Mouse (Mus musculus) kidney, embryonic 16.5 days (tissue): ENCODE results near the gene T. TPM values are rescaled to one million over a fixed set of nuclear protein-coding genes. Genes with fewer than 3 reads are reported as not detected.
A peak's percentile ranks its signal among the peaks of the same experiment; 100 is the strongest.

Source experiments
- ATAC-seq: fragments of 200-750 bp; cut with Nextera tagmentation; 2 replicates; pipeline ENCODE4 v1.8.0; 2017; ENCODE audit warnings: moderate TSS enrichment; ENCODE audit not compliant: low FRiP score, low TSS enrichment
- H3K27ac ChIP-seq: fragments of 300-500 bp; sonication (generic); 2 replicates; pipeline ENCODE4 v1.5.1; 2014; ENCODE audit warnings: low read length
- H3K27me3 ChIP-seq: fragments of 300-500 bp; sonication (generic); 2 replicates; pipeline ENCODE4 v1.6.1; 2014; ENCODE audit warnings: low read length, control low read depth, mixed read lengths; ENCODE audit not compliant: insufficient read depth
- H3K36me3 ChIP-seq: fragments of 300-500 bp; sonication (generic); 2 replicates; pipeline ENCODE4 v1.6.1; 2014; ENCODE audit warnings: low read length, control low read depth, mixed read lengths; ENCODE audit not compliant: insufficient read depth
- H3K4me1 ChIP-seq: fragments of 300-500 bp; sonication (generic); 2 replicates; pipeline ENCODE4 v1.6.1; 2014; ENCODE audit warnings: low read length, control low read depth, mixed read lengths; ENCODE audit not compliant: insufficient read depth
- H3K4me2 ChIP-seq: fragments of 300-500 bp; sonication (generic); replicated peaks from 2 replicates; pipeline ENCODE4 v1.6.1; 2014; ENCODE audit warnings: low read depth, low read length
- H3K4me3 ChIP-seq: fragments of 300-500 bp; sonication (generic); 2 replicates; pipeline ENCODE4 v1.5.1; 2014; ENCODE audit warnings: mild to moderate bottlenecking, low read length
- H3K9ac ChIP-seq: fragments of 300-500 bp; sonication (generic); replicated peaks from 2 replicates; pipeline ENCODE4 v1.6.1; 2014; ENCODE audit warnings: low read length
- H3K9me3 ChIP-seq: fragments of 300-500 bp; sonication (generic); 2 replicates; pipeline ENCODE4 v1.6.1; 2016; ENCODE audit warnings: low read length, control low read depth
- WGBS: fragments of 180-500 bp; shearing (Covaris S2); extraction: QIAGEN DNeasy Blood & Tissue Kit; methylation state at CpG from one replicate; pipeline ENCODE4 v1.1.7; 2014; 5-methylcytosine and 5-hydroxymethylcytosine counted together
- polyA plus RNA-seq: library from polyadenylated mRNA; unstranded; fragments of >200 nt; fragmentation: Nextera tagmentation; extraction: Ambion mirVana; gene quantifications from 2 replicates; pipeline ENCODE4 v1.2.1, GENCODE M21; 2015

Gene T
- polyA plus RNA-seq, 1 experiment from 2014 or later = 0.10 TPM

DNA sequence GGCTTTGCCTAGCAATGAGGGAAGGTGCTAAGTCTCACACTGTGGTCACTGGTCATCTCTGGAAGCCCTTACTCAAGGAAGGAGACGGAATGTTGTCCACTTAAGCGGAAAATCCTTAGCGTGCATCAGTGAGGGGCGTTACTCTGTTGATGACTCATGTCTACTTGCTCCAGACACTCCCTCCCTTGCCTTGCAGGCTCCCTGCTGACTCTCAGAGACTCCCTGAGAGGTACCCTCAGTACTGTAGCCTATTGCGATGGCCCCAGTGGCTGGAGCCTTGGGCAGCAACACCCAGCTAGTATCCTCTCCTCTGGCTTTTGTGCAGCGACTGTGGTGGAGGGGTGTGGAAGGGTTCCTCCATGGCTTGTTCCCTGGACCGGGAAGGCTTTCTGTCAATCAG lies 21.4 kb downstream of the T start:
- H3K9ac ChIP-seq = no peak overlapping the region
- H3K36me3 ChIP-seq = no peaks in the 10 kb centered on the region
- no peak overlapping the region for H3K27ac ChIP-seq
- WGBS = 41% methylated on average over 7 of the region's 7 CpGs
- peaks cover 7% of the 10 kb centered on the region; the same call in 1 of the 2 replicates for H3K4me1 ChIP-seq
- 0 out of 2 replicates have a peak, but pooled peaks have one; percentile 71 for ATAC-seq
- H3K4me2 ChIP-seq = no peak overlapping the region
- H3K27me3 ChIP-seq = no peaks in the 10 kb centered on the region
- no peaks in the 10 kb centered on the region for H3K9me3 ChIP-seq
- no peak overlapping the region for H3K4me3 ChIP-seq

DNA sequence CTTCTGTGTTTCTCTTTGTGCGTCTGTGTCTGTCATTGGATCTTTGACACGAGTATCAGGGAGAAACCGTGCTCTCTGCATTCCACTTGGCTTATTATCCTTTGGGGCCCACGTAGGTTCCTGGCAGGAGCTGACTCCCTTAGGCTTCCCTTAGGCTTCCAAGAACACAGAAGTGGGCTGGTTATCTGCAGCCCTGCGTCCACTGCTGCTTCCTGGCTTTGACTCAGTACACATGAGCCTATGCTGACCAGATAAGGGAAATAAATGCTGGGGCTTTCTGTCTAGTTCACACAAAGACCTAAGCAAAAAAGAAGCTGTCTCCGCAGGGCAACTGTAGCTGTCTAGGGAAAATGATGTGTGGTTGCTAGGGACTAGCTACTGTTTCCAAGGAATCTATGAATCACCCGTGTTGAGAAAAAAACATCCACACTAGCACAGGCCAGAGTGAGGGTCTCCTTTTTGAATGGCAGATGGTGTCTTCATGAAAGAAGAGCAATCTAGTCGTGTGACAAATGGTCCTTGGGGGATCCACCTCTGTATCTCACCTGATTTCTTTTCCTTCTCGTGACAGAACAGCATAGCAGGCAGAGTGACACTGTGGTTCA lies 22.7 kb downstream of the T start:
- H3K4me2 ChIP-seq = no peak overlapping the region
- H3K4me3 ChIP-seq = no peak overlapping the region
- no peak overlapping the region for H3K27ac ChIP-seq
- H3K9me3 ChIP-seq = no peaks in the 10 kb centered on the region
- ATAC-seq = no peak
- H3K9ac ChIP-seq = no peak overlapping the region
- no peaks in the 10 kb centered on the region for H3K36me3 ChIP-seq
- peaks cover 4% of the 10 kb centered on the region; the same call in 1 of the 2 replicates for H3K27me3 ChIP-seq
- H3K4me1 ChIP-seq = peaks cover 7% of the 10 kb centered on the region; the same call in 1 of the 2 replicates
- 42% methylated on average over 9 of the region's 9 CpGs for WGBS

DNA sequence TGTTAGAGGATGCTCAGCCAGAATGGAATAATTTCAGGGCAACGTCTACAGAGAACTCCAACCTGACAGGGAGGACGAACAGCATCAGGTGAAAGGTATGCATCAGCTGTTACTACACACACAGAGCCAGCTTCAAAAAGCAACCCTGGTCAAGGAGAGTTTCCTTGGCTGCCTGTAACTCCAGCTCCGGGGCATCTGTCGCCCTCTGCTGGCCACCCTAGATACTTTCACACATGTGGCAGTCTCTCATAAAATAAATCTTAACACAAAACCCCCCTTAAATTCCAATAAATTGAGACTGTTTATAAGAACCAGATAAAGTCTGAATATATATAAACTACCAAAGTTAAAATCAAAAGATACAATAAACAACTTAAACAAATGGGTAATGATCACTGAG lies 27.3 kb downstream of the T start:
- Histone ChIP-seq H3K9me3 (no peaks in the 10 kb centered on the region), H3K36me3 (no peaks in the 10 kb centered on the region), H3K4me3 (no peak overlapping the region), H3K27ac (no peak overlapping the region), H3K4me1 (no peaks in the 10 kb centered on the region), H3K4me2 (no peak overlapping the region), H3K27me3 (peaks cover 4% of the 10 kb centered on the region; the same call in 1 of the 2 replicates), H3K9ac (no peak overlapping the region)
- ATAC-seq = no peak
- 8% methylated on average over 4 of the region's 4 CpGs for WGBS

DNA sequence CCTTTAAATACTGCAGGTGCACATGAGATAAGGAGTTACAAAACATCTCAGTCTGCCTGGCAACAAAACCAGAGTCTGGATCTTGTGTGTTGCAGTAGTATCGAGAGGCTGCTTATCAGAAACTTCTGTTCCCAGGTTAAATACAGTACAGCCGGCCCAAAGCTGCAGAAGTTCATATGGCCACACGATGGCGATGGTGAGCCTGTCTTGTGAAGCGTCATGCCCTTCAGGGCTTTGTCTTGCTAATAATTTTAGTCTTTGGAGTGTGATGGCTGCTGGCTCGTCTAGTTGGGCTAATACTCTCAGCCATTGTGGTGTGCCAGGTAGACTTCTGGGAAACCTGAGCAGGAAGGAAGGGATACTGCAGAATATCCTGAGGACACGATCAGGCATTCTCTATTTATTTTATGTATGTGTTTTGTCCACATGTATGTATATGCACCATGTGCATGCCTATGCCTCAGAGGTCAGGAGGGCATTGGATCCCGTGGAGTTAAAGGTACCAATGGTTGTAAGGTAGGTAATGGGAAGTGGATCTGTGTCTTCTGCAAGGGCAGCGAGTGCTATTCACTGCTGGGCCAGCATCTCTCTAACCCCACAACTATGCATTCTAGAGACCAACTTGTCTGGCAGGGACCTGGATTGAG lies 29.4 kb downstream of the T start:
- no peak overlapping the region for H3K4me2 ChIP-seq
- H3K27me3 ChIP-seq = peaks cover 9% of the 10 kb centered on the region; the same call in 1 of the 2 replicates
- H3K4me1 ChIP-seq = no peaks in the 10 kb centered on the region
- H3K4me3 ChIP-seq = no peak overlapping the region
- no peaks in the 10 kb centered on the region for H3K36me3 ChIP-seq
- no peak overlapping the region for H3K9ac ChIP-seq
- WGBS = 25% methylated on average over 9 of the region's 9 CpGs
- no peaks in the 10 kb centered on the region for H3K9me3 ChIP-seq
- peak; percentile 67 for ATAC-seq
- H3K27ac ChIP-seq = no peak overlapping the region

DNA sequence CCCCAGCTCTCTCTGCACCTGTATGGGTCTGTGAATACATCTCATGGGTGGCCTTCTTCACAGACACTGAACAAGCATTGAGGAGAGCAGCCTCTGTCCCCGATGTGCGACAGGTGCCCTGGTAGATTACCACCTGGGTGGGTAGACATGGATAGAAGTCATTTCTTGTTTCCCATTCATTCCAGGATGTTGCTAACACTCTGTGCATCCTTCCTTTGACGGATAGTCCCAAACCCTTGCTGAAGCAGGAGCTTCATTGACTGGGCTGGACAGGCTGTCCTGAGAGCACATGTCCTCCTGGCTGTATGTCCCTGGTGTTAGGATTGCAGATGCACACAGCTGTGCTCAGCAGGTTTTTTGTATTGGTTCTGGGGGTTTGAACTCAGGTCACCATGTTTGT lies 33.5 kb downstream of the T start:
- H3K9ac ChIP-seq = no peak overlapping the region
- ATAC-seq = no peak
- H3K9me3 ChIP-seq = no peaks in the 10 kb centered on the region
- WGBS = 94% methylated on average over 3 of the region's 3 CpGs
- peaks cover 11% of the 10 kb centered on the region; the same call in 1 of the 2 replicates for H3K27me3 ChIP-seq
- H3K27ac ChIP-seq = no peak overlapping the region
- H3K4me1 ChIP-seq = no peaks in the 10 kb centered on the region
- no peaks in the 10 kb centered on the region for H3K36me3 ChIP-seq
- H3K4me2 ChIP-seq = no peak overlapping the region
- no peak overlapping the region for H3K4me3 ChIP-seq

DNA sequence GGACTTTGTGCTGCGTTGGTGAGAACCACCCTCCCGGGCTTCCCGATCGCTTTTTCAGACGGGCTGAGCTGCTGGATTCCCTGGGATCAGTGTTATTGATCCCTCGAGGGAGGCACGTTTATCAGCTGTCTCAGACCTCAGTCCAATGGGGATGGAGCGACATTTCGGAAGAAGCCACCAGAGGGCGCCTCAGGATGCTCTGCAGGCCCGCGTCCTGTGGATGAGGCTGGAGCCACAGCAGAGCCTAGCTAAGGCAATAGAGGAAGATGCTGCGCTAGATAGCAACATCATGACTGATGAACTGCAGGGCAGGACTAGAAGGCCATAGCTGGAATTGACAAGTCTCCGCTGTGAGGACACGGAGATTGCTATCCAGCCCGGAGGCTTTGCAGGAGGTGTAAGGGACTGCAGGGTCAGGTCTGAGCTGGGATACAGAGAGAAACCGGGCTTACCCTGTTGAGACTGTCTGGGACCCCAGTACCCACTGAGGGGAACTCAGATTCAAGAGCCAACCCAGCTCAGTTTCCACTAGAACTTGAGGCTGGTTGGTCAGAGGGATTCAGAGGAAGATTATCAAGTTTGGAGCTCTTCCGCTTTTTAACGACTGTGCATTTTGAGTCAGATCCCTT lies 34.6 kb downstream of the T start:
- no peak overlapping the region for H3K9ac ChIP-seq
- H3K9me3 ChIP-seq = no peaks in the 10 kb centered on the region
- no peaks in the 10 kb centered on the region for H3K4me1 ChIP-seq
- ATAC-seq = peak; percentile 85
- no peaks in the 10 kb centered on the region for H3K36me3 ChIP-seq
- H3K27me3 ChIP-seq = peaks cover 11% of the 10 kb centered on the region; the same call in 1 of the 2 replicates
- no peak overlapping the region for H3K4me2 ChIP-seq
- whole genome bisulfite sequencing = 16% methylated on average over 19 of the region's 19 CpGs
- H3K4me3 ChIP-seq = no peak overlapping the region
- H3K27ac ChIP-seq = no peak overlapping the region

DNA sequence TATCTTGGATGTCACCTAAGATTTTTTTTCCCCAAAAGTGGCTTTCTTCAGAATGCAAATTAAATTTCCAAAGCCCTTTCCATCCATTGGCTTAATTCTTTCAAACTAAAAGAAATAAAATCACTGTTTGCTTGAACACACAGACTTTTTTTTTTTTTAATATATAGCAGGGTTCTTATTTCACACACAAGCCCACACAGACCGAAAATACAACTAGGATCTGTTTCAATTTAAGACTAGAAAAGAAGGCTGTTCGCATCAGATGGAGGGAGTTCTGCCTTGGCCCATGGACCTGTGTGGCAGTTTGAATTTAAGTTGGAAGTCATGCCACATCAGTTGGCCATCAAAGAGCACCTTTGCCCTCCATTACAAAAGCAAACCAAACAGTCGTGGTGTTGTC lies 44.3 kb downstream of the T start:
- H3K4me2 ChIP-seq = no peak overlapping the region
- no peaks in the 10 kb centered on the region for H3K36me3 ChIP-seq
- 0 out of 2 replicates have a peak, but pooled peaks cover 8% of the 10 kb centered on the region for H3K4me1 ChIP-seq
- peaks cover 4% of the 10 kb centered on the region; the same call in 1 of the 2 replicates for H3K9me3 ChIP-seq
- no peak for ATAC-seq
- WGBS = 75% methylated on average over 3 of the region's 3 CpGs
- no peak overlapping the region for H3K4me3 ChIP-seq
- no peak overlapping the region for H3K9ac ChIP-seq
- H3K27me3 ChIP-seq = no peaks in the 10 kb centered on the region
- no peak overlapping the region for H3K27ac ChIP-seq

DNA sequence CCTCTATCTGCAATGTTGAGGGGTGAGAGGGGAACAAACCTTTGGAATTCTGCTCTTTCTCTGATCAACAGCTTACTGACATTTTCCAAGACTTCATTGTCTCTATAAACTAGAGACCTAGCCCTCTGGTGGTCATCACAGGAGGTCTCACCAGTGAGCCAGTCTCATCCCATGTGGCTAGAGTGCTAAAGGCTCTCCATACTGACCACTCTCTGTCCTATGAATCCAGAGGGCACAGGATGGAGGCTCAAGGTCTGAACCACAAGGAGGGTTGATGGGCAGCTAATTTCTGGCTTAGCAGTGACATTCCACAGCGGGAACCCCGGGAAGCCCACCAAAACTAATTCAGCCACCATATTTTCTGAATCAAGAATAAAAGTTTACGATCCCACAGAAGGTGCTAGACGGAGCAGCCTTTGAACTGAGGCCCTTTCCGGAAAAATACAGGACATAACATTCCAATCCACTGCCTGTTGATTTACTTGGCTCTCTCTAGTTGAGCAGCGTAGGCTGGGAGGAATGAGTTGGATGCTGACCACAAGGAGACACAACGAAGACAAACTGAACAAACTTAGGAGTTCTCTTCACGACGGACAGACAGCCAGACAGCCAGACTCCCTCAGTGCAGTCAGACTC lies 45.4 kb downstream of the T start:
- Histone ChIP-seq H3K4me3 (no peak overlapping the region), H3K9me3 (peaks cover 4% of the 10 kb centered on the region; the same call in 1 of the 2 replicates), H3K27ac (no peak overlapping the region), H3K4me2 (no peak overlapping the region), H3K36me3 (no peaks in the 10 kb centered on the region), H3K4me1 (0 out of 2 replicates have a peak, but pooled peaks cover 8% of the 10 kb centered on the region), H3K27me3 (no peaks in the 10 kb centered on the region), H3K9ac (no peak overlapping the region)
- peak; percentile 67; the same call in 1 of the 2 replicates for ATAC-seq
- WGBS = 28% methylated on average over 9 of the region's 9 CpGs

DNA sequence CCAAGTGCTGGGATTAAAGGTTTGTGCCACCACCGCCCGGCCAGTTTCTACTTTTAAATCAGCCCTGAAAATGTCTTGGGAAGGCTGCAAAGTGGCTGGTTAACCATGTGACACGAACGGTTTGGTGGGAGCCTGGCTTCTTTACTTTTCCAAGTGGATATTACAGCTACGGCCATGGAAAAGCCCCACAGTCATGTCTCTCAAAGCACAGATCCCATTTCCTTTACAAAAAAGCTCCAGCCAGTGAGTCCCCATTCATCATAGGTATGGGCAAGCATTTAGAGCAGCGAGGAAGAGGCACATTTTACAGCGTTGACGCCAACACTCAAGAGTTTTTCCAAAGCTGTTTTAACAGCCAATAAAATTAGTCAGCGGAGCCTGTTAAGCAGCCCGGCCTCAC lies 47.6 kb downstream of the T start:
- no peak overlapping the region for H3K9ac ChIP-seq
- WGBS = 50% methylated on average over 10 of the region's 10 CpGs
- 0 out of 2 replicates have a peak, but pooled peaks cover 8% of the 10 kb centered on the region for H3K4me1 ChIP-seq
- ATAC-seq = no peak
- H3K27ac ChIP-seq = no peak overlapping the region
- H3K27me3 ChIP-seq = no peaks in the 10 kb centered on the region
- no peak overlapping the region for H3K4me2 ChIP-seq
- H3K9me3 ChIP-seq = peaks cover 4% of the 10 kb centered on the region; the same call in 1 of the 2 replicates
- no peak overlapping the region for H3K4me3 ChIP-seq
- no peaks in the 10 kb centered on the region for H3K36me3 ChIP-seq
